Mouse (Mus musculus): ENCODE results near the gene Ano9. TPM values are rescaled to one million over a fixed set of nuclear protein-coding genes. Genes with fewer than 3 reads are reported as not detected.

Gene Ano9
- polyA plus RNA-seq, 1 experiment from 2014 or later = not detected

- H3K79me2 ChIP-seq (ENCODE audit: inconsistent target) = no peaks in the 10 kb centered on the region
- WGBS (ENCODE audit: missing documents) = 35% methylated on average over 26 of the region's 37 CpGs
- H3K27ac ChIP-seq = no peak overlapping the region
- H3K4me3 ChIP-seq (ENCODE audit: inconsistent target) = no peak overlapping the region
- H3K36me3 ChIP-seq (ENCODE audit: inconsistent target) = no peaks in the 10 kb centered on the region
Observed at GRCm38 (mm10) chr7:141092051-141092735, 25.4 kb downstream of the Ano9 start.

- H3K79me2 ChIP-seq (ENCODE audit: inconsistent target) = no peaks in the 10 kb centered on the region
- WGBS (ENCODE audit: missing documents) = 82% methylated on average over 7 of the region's 8 CpGs
- no peaks in the 10 kb centered on the region for H3K36me3 ChIP-seq (ENCODE audit: inconsistent target)
- no peak overlapping the region for H3K27ac ChIP-seq
- no peak overlapping the region for H3K4me3 ChIP-seq (ENCODE audit: inconsistent target)
Observed at GRCm38 (mm10) chr7:141090228-141090627, 27.4 kb downstream of the Ano9 start.

DNA sequence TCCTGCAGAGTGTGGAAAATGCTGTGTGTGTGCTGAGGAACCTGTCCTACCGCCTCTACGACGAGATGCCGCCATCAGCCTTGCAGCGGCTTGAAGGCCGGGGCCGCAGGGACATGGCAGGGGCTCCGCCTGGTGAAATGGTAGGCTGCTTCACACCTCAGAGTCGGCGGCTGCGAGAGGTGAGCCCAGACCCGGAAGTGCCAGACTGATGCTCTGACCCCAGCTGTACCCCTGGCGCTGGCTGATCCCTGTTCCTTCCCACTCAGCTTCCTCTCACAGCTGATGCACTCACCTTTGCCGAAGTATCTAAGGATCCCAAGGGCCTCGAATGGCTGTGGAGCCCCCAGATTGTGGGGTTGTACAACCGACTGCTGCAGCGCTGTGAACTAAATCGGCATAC is 29.1 kb downstream of the Ano9 start:
- Histone ChIP-seq H3K27ac (no peak overlapping the region), H3K4me3 (ENCODE audit: inconsistent target) (no peak overlapping the region; the same call in 1 of the 2 replicates), H3K79me2 (ENCODE audit: inconsistent target) (no peaks in the 10 kb centered on the region), H3K36me3 (ENCODE audit: inconsistent target) (no peaks in the 10 kb centered on the region)
- 14% methylated on average over 18 of the region's 18 CpGs for WGBS (ENCODE audit: missing documents)

- WGBS (ENCODE audit: missing documents) = 21% methylated on average over 8 of the region's 8 CpGs
- Histone ChIP-seq H3K4me3 (ENCODE audit: inconsistent target) (no peak overlapping the region; the same call in 1 of the 2 replicates), H3K79me2 (ENCODE audit: inconsistent target) (no peaks in the 10 kb centered on the region), H3K36me3 (ENCODE audit: inconsistent target) (no peaks in the 10 kb centered on the region), H3K27ac (no peak overlapping the region)
Observed at GRCm38 (mm10) chr7:141087894-141088293, 29.7 kb downstream of the Ano9 start.

DNA sequence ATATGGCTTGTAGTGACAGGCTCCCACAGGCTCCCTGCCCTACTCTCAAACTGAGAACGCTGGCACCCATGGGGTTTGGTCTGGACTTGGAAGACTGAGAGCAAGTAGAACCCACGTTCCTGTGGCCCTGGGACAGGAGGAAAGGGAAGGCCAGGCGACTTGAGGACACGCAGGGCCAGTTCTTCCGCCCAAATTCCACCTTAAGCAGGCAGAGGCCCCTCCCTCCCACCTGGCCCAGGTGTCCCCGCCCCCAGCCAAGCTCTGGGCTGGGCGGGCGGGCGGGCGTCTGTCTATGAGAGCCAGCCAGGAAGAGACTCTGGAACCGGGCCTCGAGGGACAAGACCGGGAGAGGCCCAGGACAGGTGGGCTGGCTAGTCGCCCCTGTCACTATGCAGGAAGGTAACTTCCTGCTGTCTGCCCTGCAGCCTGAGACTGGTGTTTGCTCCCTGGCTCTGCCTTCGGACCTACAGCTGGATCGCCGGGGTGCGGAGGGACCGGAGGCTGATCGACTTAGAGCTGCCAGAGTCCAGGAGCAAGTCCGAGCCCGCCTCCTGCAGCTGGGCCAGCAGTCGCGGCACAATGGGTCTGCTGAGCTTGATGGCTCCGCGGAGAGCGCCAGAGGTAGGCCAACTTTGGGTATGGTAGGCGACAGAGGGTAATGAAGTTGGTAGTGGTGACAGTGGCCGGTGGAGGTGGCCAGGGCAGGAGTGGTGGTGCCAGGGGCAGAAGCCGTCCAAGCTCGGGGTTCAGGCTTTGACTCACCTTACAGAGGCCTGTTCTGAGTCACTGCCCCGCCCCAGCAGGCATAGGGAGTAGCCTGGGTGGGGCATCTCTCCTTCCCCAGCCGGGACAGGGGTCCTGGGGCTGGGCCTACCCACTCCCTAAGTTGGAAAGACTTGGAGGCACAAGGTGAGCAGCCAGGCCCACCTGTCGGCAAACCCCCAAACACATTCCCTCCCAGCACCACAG is 37.8 kb downstream of the Ano9 start:
- Histone ChIP-seq H3K27ac (no peak overlapping the region), H3K79me2 (ENCODE audit: inconsistent target) (no peaks in the 10 kb centered on the region), H3K36me3 (ENCODE audit: inconsistent target) (no peaks in the 10 kb centered on the region), H3K4me3 (ENCODE audit: inconsistent target) (no peak overlapping the region)
- 91% methylated on average over 34 of the region's 34 CpGs for WGBS (ENCODE audit: missing documents)

GRCm38 (mm10) chr7:141078876-141079275 is 38.7 kb downstream of the Ano9 start:
- 93% methylated on average over 4 of the region's 4 CpGs for WGBS (ENCODE audit: missing documents)
- H3K27ac ChIP-seq = no peak overlapping the region
- H3K36me3 ChIP-seq (ENCODE audit: inconsistent target) = no peaks in the 10 kb centered on the region
- H3K4me3 ChIP-seq (ENCODE audit: inconsistent target) = no peak overlapping the region
- H3K79me2 ChIP-seq (ENCODE audit: inconsistent target) = no peaks in the 10 kb centered on the region

DNA sequence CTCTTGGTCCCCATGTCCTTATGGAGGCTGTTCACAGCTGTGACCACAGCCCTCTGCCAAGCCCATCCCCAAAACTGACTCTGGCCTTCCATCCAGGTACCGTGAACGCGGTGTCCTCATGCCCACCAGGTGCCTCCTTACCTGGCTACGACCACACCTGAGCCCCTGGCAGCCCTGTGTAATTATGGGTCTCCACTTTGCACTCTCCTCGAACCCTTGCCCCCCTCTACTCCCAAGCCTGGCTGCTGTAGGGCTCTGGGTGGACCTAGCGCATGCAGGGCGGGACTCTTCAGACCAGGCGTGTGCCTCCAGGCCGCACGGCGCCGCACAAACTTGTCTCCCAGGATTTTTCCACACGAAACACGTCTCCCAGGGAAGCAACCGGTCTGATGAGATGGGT is 39.8 kb downstream of the Ano9 start, which contains the start of gene Pkp3:
Gene Pkp3 (plus strand): TSS at position 378 of the 400 bp plus-strand sequence.
- H3K79me2 ChIP-seq (ENCODE audit: inconsistent target) = no peaks in the 10 kb centered on the region
- WGBS (ENCODE audit: missing documents) = 91% methylated on average over 15 of the region's 15 CpGs
- H3K36me3 ChIP-seq (ENCODE audit: inconsistent target) = no peaks in the 10 kb centered on the region
- H3K4me3 ChIP-seq (ENCODE audit: inconsistent target) = no peak within 1 kb of the TSS
- no peak within 1 kb of the TSS for H3K27ac ChIP-seq

DNA sequence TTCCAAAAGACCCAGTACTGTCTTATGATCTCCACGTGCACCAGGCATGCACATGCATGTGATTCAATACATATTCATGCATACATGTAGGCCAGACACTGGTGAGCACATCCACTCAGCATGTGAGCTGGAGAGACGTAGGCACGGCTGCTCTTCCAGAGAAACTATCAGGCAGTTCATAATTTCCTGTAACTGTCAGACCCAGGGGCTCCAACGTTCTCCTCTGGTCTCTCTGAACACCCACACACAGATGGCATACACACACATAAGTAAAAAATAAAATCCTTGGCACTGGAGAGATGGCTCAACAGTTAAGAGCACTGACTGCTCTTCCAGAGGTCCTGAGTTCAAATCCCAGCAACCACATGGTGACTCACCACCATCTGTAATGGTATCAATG is 43.8 kb downstream of the Ano9 start:
- H3K4me3 ChIP-seq (ENCODE audit: inconsistent target) = no peak overlapping the region
- H3K27ac ChIP-seq = no peak overlapping the region
- WGBS (ENCODE audit: missing documents) = 71% methylated on average over 4 of the region's 4 CpGs
- no peaks in the 10 kb centered on the region for H3K36me3 ChIP-seq (ENCODE audit: inconsistent target)
- no peaks in the 10 kb centered on the region for H3K79me2 ChIP-seq (ENCODE audit: inconsistent target)

- 12% methylated on average over 23 of the region's 23 CpGs for WGBS (ENCODE audit: missing documents)
- H3K79me2 ChIP-seq (ENCODE audit: inconsistent target) = no peaks in the 10 kb centered on the region
- H3K4me3 ChIP-seq (ENCODE audit: inconsistent target) = no peak overlapping the region
- no peaks in the 10 kb centered on the region for H3K36me3 ChIP-seq (ENCODE audit: inconsistent target)
- no peak overlapping the region for H3K27ac ChIP-seq
Observed at GRCm38 (mm10) chr7:141072017-141072745, 45.4 kb downstream of the Ano9 start.

GRCm38 (mm10) chr7:141070058-141070862 is 47.3 kb downstream of the Ano9 start:
- 3% methylated on average over 51 of the region's 51 CpGs for WGBS (ENCODE audit: missing documents)
- H3K79me2 ChIP-seq (ENCODE audit: inconsistent target) = no peaks in the 10 kb centered on the region
- H3K4me3 ChIP-seq (ENCODE audit: inconsistent target) = no peak overlapping the region
- no peak overlapping the region for H3K27ac ChIP-seq
- no peaks in the 10 kb centered on the region for H3K36me3 ChIP-seq (ENCODE audit: inconsistent target)

GRCm38 (mm10) chr7:141068351-141068750 is 49.3 kb downstream of the Ano9 start:
- Histone ChIP-seq H3K4me3 (ENCODE audit: inconsistent target) (no peak overlapping the region), H3K79me2 (ENCODE audit: inconsistent target) (no peaks in the 10 kb centered on the region), H3K27ac (no peak overlapping the region), H3K36me3 (ENCODE audit: inconsistent target) (no peaks in the 10 kb centered on the region)
- 93% methylated on average over 19 of the region's 19 CpGs for WGBS (ENCODE audit: missing documents)

DNA sequence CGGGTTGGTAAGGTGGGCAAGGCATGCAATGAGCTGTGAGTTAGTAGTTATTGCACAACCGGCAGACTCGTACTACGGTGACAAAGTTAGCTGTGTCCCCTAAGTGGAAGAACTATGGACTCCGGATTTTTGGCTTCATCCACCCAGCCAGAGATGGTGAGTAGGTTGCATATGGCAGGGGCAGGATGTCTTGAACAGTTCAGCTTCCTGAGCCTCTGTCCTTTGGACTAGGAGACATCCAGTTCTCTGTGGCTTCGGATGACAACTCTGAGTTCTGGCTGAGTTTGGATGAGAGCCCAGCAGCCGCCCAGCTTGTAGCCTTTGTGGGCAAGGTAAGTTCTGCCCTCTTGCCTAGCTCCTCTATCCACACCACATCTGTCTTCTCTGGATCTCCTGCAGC is 53.0 kb downstream of the Ano9 start:
- 35% methylated on average over 7 of the region's 7 CpGs for WGBS (ENCODE audit: missing documents)
- Histone ChIP-seq H3K27ac (no peak overlapping the region), H3K4me3 (ENCODE audit: inconsistent target) (no peak overlapping the region), H3K79me2 (ENCODE audit: inconsistent target) (no peaks in the 10 kb centered on the region), H3K36me3 (ENCODE audit: inconsistent target) (no peaks in the 10 kb centered on the region)

DNA sequence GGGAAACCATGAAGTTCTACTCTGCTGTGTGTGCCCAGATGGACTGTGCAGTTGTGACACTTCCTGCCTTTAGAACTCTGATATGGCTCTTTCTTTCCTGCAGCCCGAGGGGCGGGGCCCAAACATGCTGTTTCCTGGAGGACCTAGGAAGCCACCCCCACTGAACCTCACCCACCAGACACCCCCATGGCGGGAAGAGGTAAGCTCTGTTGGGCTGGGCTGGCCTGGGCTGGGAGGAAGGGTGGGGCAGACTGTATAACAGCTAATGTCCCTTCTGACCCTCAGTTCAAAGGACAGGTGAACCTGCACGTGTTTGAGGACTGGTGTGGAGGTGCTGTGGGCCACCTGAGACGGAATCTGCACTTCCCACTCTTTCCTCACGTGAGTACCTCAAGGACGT is 53.4 kb downstream of the Ano9 start:
- Histone ChIP-seq H3K4me3 (ENCODE audit: inconsistent target) (no peak overlapping the region), H3K36me3 (ENCODE audit: inconsistent target) (no peaks in the 10 kb centered on the region), H3K79me2 (ENCODE audit: inconsistent target) (no peaks in the 10 kb centered on the region), H3K27ac (no peak overlapping the region)
- 23% methylated on average over 7 of the region's 7 CpGs for WGBS (ENCODE audit: missing documents)

DNA sequence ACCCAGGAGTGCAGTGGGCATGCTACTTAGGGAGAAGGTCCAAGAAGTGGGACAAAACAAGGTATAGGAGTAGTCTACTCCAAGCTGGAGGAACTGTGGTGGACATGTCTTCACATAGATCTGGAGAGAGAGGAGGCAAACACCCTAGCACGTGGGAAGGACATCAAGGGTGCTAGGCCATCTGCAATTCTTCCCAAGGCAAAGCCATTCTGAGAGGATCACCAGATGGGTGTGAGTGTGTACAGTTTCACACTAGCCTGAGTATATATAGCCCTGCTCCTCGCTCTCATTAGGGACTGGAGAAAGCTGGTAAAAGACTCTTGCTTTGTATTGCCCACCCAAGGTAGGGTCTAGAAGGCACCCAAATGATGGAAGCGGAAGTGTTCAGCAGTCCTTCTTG is 54.3 kb downstream of the Ano9 start:
- Histone ChIP-seq H3K36me3 (ENCODE audit: inconsistent target) (no peaks in the 10 kb centered on the region), H3K79me2 (ENCODE audit: inconsistent target) (no peaks in the 10 kb centered on the region), H3K4me3 (ENCODE audit: inconsistent target) (no peak overlapping the region), H3K27ac (no peak overlapping the region)
- WGBS (ENCODE audit: missing documents) = 100% methylated on average over 3 of the region's 3 CpGs
